Mouse (Mus musculus) stomach, embryonic 16.5 days (tissue): ENCODE measurements around the gene Tubd1. TPM values are rescaled to one million over a fixed set of nuclear protein-coding genes. Genes with fewer than 3 reads are reported as not detected.

Experiments used
- ATAC-seq: fragments of 200-750 bp; cut with Nextera tagmentation; 2 replicates; pipeline ENCODE4 v1.8.0; 2017; ENCODE audit warnings: moderate number of reproducible peaks, moderate TSS enrichment; ENCODE audit not compliant: insufficient read depth, low FRiP score
- H3K27ac ChIP-seq: fragments of 300-500 bp; sonication (generic); 2 replicates; pipeline ENCODE4 v1.5.1; 2014; ENCODE audit warnings: low read length
- H3K27me3 ChIP-seq: fragments of 300-500 bp; sonication (generic); 2 replicates; pipeline ENCODE4 v1.6.1; 2014; ENCODE audit warnings: low read length, control low read depth, mixed read lengths; ENCODE audit not compliant: control insufficient read depth, insufficient read depth
- H3K36me3 ChIP-seq: fragments of 300-500 bp; sonication (generic); 2 replicates; pipeline ENCODE4 v1.6.1; 2014; ENCODE audit warnings: low read length; ENCODE audit not compliant: control insufficient read depth, insufficient read depth
- H3K4me1 ChIP-seq: fragments of 300-500 bp; sonication (generic); 2 replicates; pipeline ENCODE4 v1.6.1; 2014; ENCODE audit warnings: low read length, control low read depth, mixed read lengths; ENCODE audit not compliant: control insufficient read depth, insufficient read depth
- H3K4me2 ChIP-seq: fragments of 300-500 bp; sonication (generic); 2 replicates; pipeline ENCODE4 v1.6.1; 2014; ENCODE audit warnings: low read depth, low read length, mixed read lengths
- H3K4me3 ChIP-seq: fragments of 300-500 bp; sonication (generic); replicated peaks from 2 replicates; pipeline ENCODE4 v1.5.1; 2014; ENCODE audit warnings: mild to moderate bottlenecking, low read length
- H3K9ac ChIP-seq: fragments of 300-500 bp; sonication (generic); 2 replicates; pipeline ENCODE4 v1.6.1; 2014; ENCODE audit warnings: low read length
- H3K9me3 ChIP-seq: fragments of 300-500 bp; sonication (generic); replicated peaks from 2 replicates; pipeline ENCODE4 v1.6.1; 2016; ENCODE audit warnings: low read length, control low read depth; ENCODE audit not compliant: control insufficient read depth
- WGBS: fragments of 180-500 bp; shearing (Covaris S2); extraction: QIAGEN DNeasy Blood & Tissue Kit; methylation state at CpG from one replicate; pipeline ENCODE4 v1.1.7; 2014; 5-methylcytosine and 5-hydroxymethylcytosine counted together
- polyA plus RNA-seq: library from polyadenylated mRNA; unstranded; fragments of >200 nt; fragmentation: Nextera tagmentation; extraction: Ambion mirVana; gene quantifications from 2 replicates; pipeline ENCODE4 v1.2.1, GENCODE M21; 2015

Tubd1 gene
- polyA plus RNA-seq, 1 experiment from 2014 or later: 10.4 TPM

DNA sequence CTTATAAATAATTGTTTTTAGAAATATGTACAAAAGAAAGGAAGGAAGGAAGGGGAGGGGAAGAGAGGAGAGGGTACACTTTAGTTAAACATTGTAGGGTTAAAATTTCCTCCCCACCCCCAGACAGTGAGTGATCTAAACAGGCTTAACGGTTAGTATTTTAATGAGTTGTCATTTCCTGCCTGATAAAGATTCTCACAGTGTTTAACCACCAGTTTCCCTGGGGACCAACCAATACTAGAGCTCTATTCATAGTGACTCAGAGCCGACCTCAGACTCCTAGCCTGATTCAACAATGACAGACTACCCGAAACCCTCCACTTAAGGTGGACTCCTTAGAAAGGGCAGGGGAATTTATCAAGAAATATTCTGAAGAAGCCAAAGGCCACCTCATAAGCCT lies 48.2 kb downstream of the Tubd1 start:
- Histone ChIP-seq H3K27me3 (no peaks in the 10 kb centered on the region), H3K4me3 (no peak overlapping the region), H3K4me2 (no peak overlapping the region), H3K36me3 (no peaks in the 10 kb centered on the region), H3K9me3 (no peaks in the 10 kb centered on the region), H3K9ac (no peak overlapping the region), H3K4me1 (peaks cover 12% of the 10 kb centered on the region; the same call in 1 of the 2 replicates), H3K27ac (no peak overlapping the region; the same call in 1 of the 2 replicates)
- 18% methylated on average over 3 of the region's 3 CpGs for WGBS
- ATAC-seq: peak; percentile 69; the same call in 1 of the 2 replicates

DNA sequence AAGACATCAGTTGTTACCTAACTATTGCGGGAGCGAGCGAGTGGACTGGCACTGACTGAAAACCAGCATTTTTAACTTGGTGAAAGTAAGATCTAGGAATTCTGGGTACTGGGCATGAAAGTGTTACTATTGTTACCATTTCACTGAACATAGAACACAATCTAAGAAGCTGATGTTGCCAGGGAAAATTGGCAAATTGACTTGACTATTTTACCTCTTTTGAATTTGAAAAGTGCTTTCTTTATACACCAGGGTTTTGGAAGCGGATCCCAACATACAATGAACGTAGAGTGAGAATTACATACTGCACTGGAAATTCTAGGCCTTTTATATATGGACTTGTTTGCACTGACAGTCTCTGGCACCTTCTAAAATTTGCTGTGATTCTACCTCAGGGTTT lies 48.7 kb downstream of the Tubd1 start:
- peaks cover 9% of the 10 kb centered on the region; the same call in 1 of the 2 replicates for H3K4me1 ChIP-seq
- no peaks in the 10 kb centered on the region for H3K36me3 ChIP-seq
- H3K4me2 ChIP-seq: no peak overlapping the region
- WGBS: 82% methylated on average over 5 of the region's 5 CpGs
- H3K9ac ChIP-seq: no peak overlapping the region
- ATAC-seq: no peak
- no peaks in the 10 kb centered on the region for H3K27me3 ChIP-seq
- no peaks in the 10 kb centered on the region for H3K9me3 ChIP-seq
- H3K4me3 ChIP-seq: no peak overlapping the region
- H3K27ac ChIP-seq: no peak overlapping the region; the same call in 1 of the 2 replicates

DNA sequence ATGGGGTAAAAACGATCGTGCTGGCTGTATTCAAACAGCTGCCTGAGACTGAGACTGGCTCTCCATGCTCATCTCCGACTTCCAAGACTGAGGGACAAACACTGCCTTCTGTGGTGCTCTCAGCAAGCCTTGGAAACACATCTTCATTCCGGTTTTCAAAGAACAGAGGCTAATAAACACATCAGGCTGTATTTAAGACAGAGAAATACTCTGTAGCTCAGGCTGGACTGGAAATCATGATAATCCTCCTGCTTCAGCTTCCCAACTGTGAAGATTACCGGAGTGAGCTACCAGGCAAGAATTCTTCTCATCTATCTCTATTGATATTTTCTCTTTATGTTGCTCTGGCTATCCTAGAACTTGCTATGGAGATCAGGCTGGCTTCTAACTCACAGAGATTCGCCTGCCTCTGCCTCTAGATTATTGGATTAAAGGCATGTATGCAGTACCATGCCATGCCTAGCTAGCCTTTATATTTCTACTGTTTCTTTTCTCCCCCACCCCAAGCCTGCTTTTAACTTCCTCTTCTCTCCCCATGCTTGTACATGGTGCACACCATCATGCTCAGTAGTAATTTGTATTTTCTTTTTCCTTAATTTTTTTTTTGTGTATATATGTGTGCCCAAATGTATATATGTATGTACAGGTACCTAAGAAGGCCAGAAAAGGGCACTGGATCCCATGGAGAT lies 49.5 kb downstream of the Tubd1 start:
- Histone ChIP-seq H3K4me2 (no peak overlapping the region), H3K4me1 (peaks cover 9% of the 10 kb centered on the region; the same call in 1 of the 2 replicates), H3K4me3 (no peak overlapping the region), H3K27me3 (no peaks in the 10 kb centered on the region), H3K9me3 (no peaks in the 10 kb centered on the region), H3K9ac (0 out of 2 replicates have a peak overlapping the region, but pooled peaks have one; percentile 5), H3K36me3 (no peaks in the 10 kb centered on the region), H3K27ac (no peak overlapping the region)
- ATAC-seq: no peak
- 81% methylated on average over 6 of the region's 6 CpGs for WGBS

- Histone ChIP-seq H3K27me3 (no peaks in the 10 kb centered on the region), H3K9ac (no peak overlapping the region), H3K9me3 (no peaks in the 10 kb centered on the region), H3K4me1 (peaks cover 9% of the 10 kb centered on the region; the same call in 1 of the 2 replicates), H3K36me3 (no peaks in the 10 kb centered on the region), H3K27ac (no peak overlapping the region), H3K4me3 (no peak overlapping the region), H3K4me2 (no peak overlapping the region)
- no peak for ATAC-seq
- WGBS: 98% methylated on average over 6 of the region's 6 CpGs
These were observed 50.6 kb downstream of the Tubd1 start for GRCm38 (mm10) chr11:86595366-86595765.

DNA sequence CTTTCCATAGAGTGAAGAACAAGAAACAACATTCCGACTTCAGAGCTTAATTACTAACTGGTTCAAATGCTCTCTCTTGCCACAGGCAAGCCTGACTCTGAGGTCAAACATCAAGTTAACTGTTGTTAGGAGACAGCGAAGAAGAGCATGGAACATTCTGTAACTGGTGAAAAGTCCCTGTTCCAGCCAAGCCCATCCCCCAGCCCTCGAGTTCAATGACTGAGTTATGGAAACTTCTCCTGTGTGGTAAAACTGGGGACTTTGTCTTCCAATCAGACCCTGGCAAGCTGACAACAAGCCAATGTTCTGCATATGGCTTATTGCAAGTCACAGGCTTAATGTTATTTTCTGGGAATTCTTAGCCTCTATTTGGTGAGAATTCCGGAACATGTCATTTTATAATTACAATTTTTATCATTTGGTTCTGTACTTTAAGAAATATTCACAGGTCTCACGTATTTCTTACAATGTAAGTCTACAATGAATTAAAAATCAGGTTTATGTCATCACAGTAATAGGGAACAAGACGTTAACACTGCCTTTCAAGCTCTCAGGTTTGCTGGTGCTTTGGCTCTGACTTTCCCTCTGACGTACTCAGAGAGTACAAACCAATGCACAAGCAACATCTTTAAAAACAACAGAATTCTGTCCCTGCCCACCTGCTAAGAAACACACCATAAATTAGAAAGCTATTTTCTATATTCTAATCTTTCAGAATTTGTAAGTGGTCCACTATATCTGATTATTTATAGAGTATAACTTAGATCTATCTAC lies 51.6 kb downstream of the Tubd1 start:
- 77% methylated on average over 7 of the region's 7 CpGs for WGBS

GRCm38 (mm10) chr11:86596976-86597375 lies 52.2 kb downstream of the Tubd1 start:
- H3K36me3 ChIP-seq: no peaks in the 10 kb centered on the region
- no peaks in the 10 kb centered on the region for H3K27me3 ChIP-seq
- no peak overlapping the region for H3K4me2 ChIP-seq
- no peak for ATAC-seq
- no peaks in the 10 kb centered on the region for H3K9me3 ChIP-seq
- no peak overlapping the region for H3K9ac ChIP-seq
- H3K4me1 ChIP-seq: peaks cover 9% of the 10 kb centered on the region; the same call in 1 of the 2 replicates
- no peak overlapping the region for H3K4me3 ChIP-seq
- WGBS: 90% methylated on average over 3 of the region's 3 CpGs
- H3K27ac ChIP-seq: no peak overlapping the region

More for the DNA sequence above, 51.6 kb downstream of the Tubd1 start:
- H3K9me3 ChIP-seq: no peaks in the 10 kb centered on the region
- H3K4me3 ChIP-seq: no peak overlapping the region
- H3K27me3 ChIP-seq: no peaks in the 10 kb centered on the region
- H3K36me3 ChIP-seq: no peaks in the 10 kb centered on the region
- no peak overlapping the region for H3K4me2 ChIP-seq
- no peak overlapping the region for H3K27ac ChIP-seq
- ATAC-seq: no peak
- H3K4me1 ChIP-seq: peaks cover 9% of the 10 kb centered on the region; the same call in 1 of the 2 replicates
- no peak overlapping the region for H3K9ac ChIP-seq

DNA sequence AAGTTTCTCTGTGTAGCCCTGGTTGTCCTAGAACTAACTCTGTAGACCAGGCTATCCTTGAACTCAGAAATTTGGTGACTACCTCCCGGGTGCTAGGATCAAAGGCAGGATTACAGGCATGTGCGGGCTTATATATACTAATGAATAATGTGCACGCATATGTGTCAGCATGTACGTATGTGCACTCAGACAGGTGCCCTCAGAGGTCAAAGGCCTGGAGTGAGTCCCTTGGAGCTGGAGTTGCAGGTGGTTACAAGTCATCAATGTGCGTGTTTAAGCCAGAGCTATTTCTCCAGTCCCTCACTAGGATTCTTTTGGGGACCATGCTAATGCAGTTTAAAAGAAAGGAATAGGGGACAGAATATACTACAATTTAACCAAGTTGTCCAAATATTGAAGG lies 53.4 kb downstream of the Tubd1 start:
- WGBS: 78% methylated on average over 5 of the region's 5 CpGs
- Histone ChIP-seq H3K27me3 (no peaks in the 10 kb centered on the region), H3K9me3 (no peaks in the 10 kb centered on the region), H3K36me3 (no peaks in the 10 kb centered on the region), H3K27ac (peak overlapping the region; percentile 60), H3K4me3 (no peak overlapping the region), H3K9ac (no peak overlapping the region), H3K4me2 (no peak overlapping the region), H3K4me1 (peaks cover 9% of the 10 kb centered on the region; the same call in 1 of the 2 replicates)
- no peak for ATAC-seq

DNA sequence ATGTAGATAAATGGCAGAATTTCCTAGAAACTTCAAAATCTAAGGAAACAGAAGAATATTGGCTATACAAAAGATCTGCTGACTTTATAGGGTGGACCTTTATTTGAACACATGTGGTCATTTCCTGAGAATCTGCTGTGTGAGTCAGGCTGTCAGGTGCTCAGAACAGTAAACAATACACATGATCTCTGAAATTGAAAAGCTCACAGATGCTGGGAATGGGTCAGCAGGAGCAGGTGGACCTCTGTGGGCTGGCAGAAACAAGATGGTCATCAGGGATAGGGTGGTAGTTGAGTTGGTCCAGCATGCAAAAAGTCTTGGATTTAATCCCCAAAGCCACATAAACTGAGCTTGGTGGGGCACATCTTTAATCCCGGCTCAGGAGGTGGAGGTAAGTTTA lies 53.8 kb downstream of the Tubd1 start:
- WGBS: 74% methylated on average over 1 of the region's 1 CpGs
- H3K27ac ChIP-seq: peak overlapping the region; percentile 31; the same call in 1 of the 2 replicates

More for the DNA sequence above, 53.8 kb downstream of the Tubd1 start:
- H3K27me3 ChIP-seq: no peaks in the 10 kb centered on the region
- no peak overlapping the region for H3K9ac ChIP-seq
- ATAC-seq: no peak
- no peak overlapping the region for H3K4me2 ChIP-seq
- no peaks in the 10 kb centered on the region for H3K36me3 ChIP-seq
- no peaks in the 10 kb centered on the region for H3K9me3 ChIP-seq
- H3K4me1 ChIP-seq: 0 out of 2 replicates have a peak, but pooled peaks cover 5% of the 10 kb centered on the region
- H3K4me3 ChIP-seq: no peak overlapping the region
